Mouse (Mus musculus): ENCODE measurements around the gene Fkbp6. TPM values are rescaled to one million over a fixed set of nuclear protein-coding genes. Genes with fewer than 3 reads are reported as not detected.

Gene Fkbp6
- polyA plus RNA-seq, 1 experiment from 2014 or later, result not detected

DNA sequence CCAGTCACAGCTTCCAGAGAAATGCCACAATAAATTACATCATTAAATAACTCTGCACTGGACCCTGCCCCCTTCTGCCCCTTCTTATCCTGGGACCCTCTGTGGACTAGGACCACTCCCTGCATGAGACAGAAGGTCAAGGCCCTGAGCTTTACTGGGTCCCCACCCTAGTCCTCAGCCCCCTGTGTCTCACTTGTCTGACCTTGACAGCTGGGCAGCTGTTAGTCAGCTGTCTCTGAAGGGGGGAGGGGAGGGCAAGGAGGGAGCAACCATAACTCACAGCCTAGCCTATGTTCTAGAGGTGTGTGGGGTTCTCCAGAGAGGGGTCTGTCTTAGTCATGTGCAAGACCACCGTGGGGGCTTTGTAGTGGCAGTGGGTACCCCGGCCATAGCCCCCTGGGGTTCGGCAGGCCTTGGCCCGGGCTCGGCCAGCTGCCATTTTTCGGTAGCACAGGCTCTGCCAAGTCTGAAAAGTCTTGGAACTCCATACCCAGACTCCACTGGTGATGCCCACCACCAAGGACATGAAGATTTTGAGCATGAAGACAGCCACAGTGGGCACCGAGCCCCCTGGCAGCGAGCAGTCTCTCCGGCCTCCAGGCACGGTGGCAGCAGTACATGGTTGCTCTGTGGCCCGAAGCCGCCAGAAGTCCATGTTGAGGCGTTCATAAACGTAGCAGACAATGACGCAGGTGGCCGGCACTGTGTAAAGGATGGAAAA lies 100.7 kb downstream of the Fkbp6 start:
- H3K9ac ChIP-seq (ENCODE audit: low read depth, low read length), result peak overlapping the region; percentile 35; the same call in 1 of the 2 replicates
- peaks cover 22% of the 10 kb centered on the region for H3K27me3 ChIP-seq (replicated peaks; ENCODE audit: control insufficient read depth, insufficient read depth, low read length)
- DNase-seq (ENCODE audit: low spot score), result no peak
- 77% methylated on average over 15 of the region's 16 CpGs for WGBS
- H3K27ac ChIP-seq (replicated peaks; ENCODE audit: low read depth, low read length), result no peak overlapping the region
- peaks cover 33% of the 10 kb centered on the region for H3K36me3 ChIP-seq (ENCODE audit: control insufficient read depth, insufficient read depth, low read length)
- ATAC-seq (ENCODE audit: low read depth), result no peak
- peak overlapping the region; percentile 68 for H3K4me3 ChIP-seq (ENCODE audit: low read depth, low read length)
- H3K4me1 ChIP-seq (ENCODE audit: control insufficient read depth, insufficient read depth, low read length), result peaks cover 11% of the 10 kb centered on the region
- peak overlapping the region; percentile 98 for H3K4me2 ChIP-seq (ENCODE audit: low read depth, low read length)
- H3K9me3 ChIP-seq (ENCODE audit: control insufficient read depth, low read length), result no peaks in the 10 kb centered on the region

DNA sequence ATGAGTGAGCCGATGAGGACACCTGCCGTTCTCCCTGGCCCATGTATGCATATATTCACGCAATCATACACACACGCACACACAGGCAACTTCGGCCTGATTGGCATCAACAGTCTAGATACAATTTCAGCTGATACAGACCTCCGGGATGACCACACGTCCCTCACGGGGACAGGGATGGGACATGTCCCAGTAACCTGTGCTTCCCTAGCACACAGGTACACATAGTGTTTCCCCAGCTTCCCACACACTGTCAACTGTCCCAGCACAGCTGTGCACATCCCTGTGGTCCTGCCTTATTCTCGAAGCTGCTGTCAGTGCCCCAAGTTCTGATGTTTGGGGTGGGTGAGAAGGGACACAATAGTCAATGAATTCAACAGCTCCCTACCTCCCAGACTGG lies 102.5 kb downstream of the Fkbp6 start:
- Histone ChIP-seq H3K9ac (ENCODE audit: low read depth, low read length) (no peak overlapping the region), H3K27ac (replicated peaks; ENCODE audit: low read depth, low read length) (no peak overlapping the region), H3K9me3 (ENCODE audit: control insufficient read depth, low read length) (no peaks in the 10 kb centered on the region), H3K27me3 (replicated peaks; ENCODE audit: control insufficient read depth, insufficient read depth, low read length) (peaks cover 22% of the 10 kb centered on the region), H3K4me2 (ENCODE audit: low read depth, low read length) (peak overlapping the region; percentile 98), H3K36me3 (ENCODE audit: control insufficient read depth, insufficient read depth, low read length) (peaks cover 50% of the 10 kb centered on the region), H3K4me1 (ENCODE audit: control insufficient read depth, insufficient read depth, low read length) (0 out of 2 replicates have a peak, but pooled peaks cover 2% of the 10 kb centered on the region), H3K4me3 (ENCODE audit: low read depth, low read length) (peak overlapping the region; percentile 68)
- 77% methylated on average over 9 of the region's 9 CpGs for WGBS
- DNase-seq (ENCODE audit: low spot score) (no peak), ATAC-seq (ENCODE audit: low read depth) (no peak)

DNA sequence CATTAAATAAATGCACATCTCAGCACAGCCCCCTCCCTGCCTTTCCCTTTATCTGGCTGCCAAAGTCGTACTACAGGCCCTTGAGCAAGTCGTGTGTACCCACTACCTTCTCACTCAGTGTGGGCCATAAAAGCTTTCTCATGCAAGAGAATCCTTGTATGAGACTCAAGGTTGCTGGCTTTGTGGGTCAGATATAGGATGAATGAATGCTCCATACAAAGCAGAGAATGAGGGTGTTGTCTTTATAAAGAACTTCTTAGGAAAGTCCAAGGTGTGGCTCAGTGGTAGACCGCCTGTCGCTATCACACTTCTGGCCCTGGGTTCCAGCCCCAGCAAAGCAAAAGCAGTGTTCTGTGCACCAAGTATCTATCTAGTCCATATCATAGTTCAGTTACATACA lies 103.3 kb downstream of the Fkbp6 start:
- Histone ChIP-seq H3K27ac (replicated peaks; ENCODE audit: low read depth, low read length) (no peak overlapping the region), H3K4me1 (ENCODE audit: control insufficient read depth, insufficient read depth, low read length) (0 out of 2 replicates have a peak, but pooled peaks cover 2% of the 10 kb centered on the region), H3K27me3 (replicated peaks; ENCODE audit: control insufficient read depth, insufficient read depth, low read length) (peaks cover 22% of the 10 kb centered on the region), H3K4me3 (ENCODE audit: low read depth, low read length) (no peak overlapping the region), H3K9me3 (ENCODE audit: control insufficient read depth, low read length) (no peaks in the 10 kb centered on the region), H3K4me2 (ENCODE audit: low read depth, low read length) (peak overlapping the region; percentile 98; the same call in 1 of the 2 replicates), H3K36me3 (ENCODE audit: control insufficient read depth, insufficient read depth, low read length) (peaks cover 58% of the 10 kb centered on the region), H3K9ac (ENCODE audit: low read depth, low read length) (no peak overlapping the region)
- ATAC-seq (ENCODE audit: low read depth) (no peak), DNase-seq (ENCODE audit: low spot score) (no peak)
- WGBS, result 63% methylated on average over 4 of the region's 4 CpGs

DNA sequence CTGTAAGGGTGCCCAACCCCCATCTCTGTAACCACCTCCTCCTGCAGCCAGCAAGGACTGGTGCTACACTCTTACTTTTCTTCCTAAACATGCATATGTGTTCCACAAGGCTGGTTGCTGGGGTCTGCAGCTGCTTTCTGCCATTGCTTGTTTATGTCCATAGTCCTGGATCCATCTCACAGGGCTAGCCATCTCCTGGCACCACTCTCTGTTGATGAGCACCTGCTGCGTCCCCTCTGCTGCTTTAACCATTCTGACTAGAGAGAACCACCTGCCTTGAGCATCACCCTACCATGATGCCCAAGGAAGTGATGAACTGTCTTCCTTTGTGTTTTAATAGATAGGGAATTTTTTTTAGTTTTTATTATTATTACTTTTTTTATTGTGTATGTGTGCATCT lies 106.7 kb downstream of the Fkbp6 start:
- H3K4me2 ChIP-seq (ENCODE audit: low read depth, low read length), result no peak overlapping the region
- no peak overlapping the region for H3K4me3 ChIP-seq (ENCODE audit: low read depth, low read length)
- no peak overlapping the region for H3K9ac ChIP-seq (ENCODE audit: low read depth, low read length)
- WGBS, result 100% methylated on average over 1 of the region's 1 CpGs
- ATAC-seq (ENCODE audit: low read depth) (no peak), DNase-seq (ENCODE audit: low spot score) (no peak)
- peaks cover 92% of the 10 kb centered on the region for H3K36me3 ChIP-seq (ENCODE audit: control insufficient read depth, insufficient read depth, low read length)
- H3K27ac ChIP-seq (replicated peaks; ENCODE audit: low read depth, low read length), result 0 out of 2 replicates have a peak overlapping the region, but pooled peaks have one; percentile 21
- H3K4me1 ChIP-seq (ENCODE audit: control insufficient read depth, insufficient read depth, low read length), result no peaks in the 10 kb centered on the region
- no peaks in the 10 kb centered on the region for H3K9me3 ChIP-seq (ENCODE audit: control insufficient read depth, low read length)
- H3K27me3 ChIP-seq (replicated peaks; ENCODE audit: control insufficient read depth, insufficient read depth, low read length), result no peaks in the 10 kb centered on the region

DNA sequence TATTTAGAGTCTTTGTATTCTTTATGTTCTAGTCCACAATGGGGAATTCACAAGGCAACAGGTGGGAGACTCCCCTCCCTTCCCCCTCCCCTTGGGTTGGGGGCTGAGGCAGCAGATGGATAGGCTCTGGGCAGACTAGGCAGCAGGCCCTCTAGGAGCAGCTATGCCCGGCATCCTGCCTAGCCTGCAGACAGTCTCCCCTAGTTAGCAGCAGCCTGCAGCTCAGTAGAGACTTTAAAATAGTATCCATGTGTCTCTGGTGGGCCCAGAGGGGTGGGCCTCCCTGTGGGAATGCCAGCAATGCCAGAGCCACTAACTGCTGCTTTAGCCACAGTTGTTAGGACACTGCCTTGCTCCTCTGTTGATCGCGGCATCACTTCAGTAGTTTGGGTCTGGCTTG lies 107.2 kb downstream of the Fkbp6 start:
- H3K4me3 ChIP-seq (ENCODE audit: low read depth, low read length), result no peak overlapping the region
- no peaks in the 10 kb centered on the region for H3K4me1 ChIP-seq (ENCODE audit: control insufficient read depth, insufficient read depth, low read length)
- peak; percentile 50 for DNase-seq (ENCODE audit: low spot score)
- H3K27me3 ChIP-seq (replicated peaks; ENCODE audit: control insufficient read depth, insufficient read depth, low read length), result no peaks in the 10 kb centered on the region
- 93% methylated on average over 3 of the region's 3 CpGs for WGBS
- H3K9ac ChIP-seq (ENCODE audit: low read depth, low read length), result no peak overlapping the region
- no peak overlapping the region for H3K4me2 ChIP-seq (ENCODE audit: low read depth, low read length)
- no peaks in the 10 kb centered on the region for H3K9me3 ChIP-seq (ENCODE audit: control insufficient read depth, low read length)
- 0 out of 2 replicates have a peak overlapping the region, but pooled peaks have one; percentile 21 for H3K27ac ChIP-seq (replicated peaks; ENCODE audit: low read depth, low read length)
- peak; percentile 72 for ATAC-seq (ENCODE audit: low read depth)
- peaks cover 97% of the 10 kb centered on the region for H3K36me3 ChIP-seq (ENCODE audit: control insufficient read depth, insufficient read depth, low read length)

DNA sequence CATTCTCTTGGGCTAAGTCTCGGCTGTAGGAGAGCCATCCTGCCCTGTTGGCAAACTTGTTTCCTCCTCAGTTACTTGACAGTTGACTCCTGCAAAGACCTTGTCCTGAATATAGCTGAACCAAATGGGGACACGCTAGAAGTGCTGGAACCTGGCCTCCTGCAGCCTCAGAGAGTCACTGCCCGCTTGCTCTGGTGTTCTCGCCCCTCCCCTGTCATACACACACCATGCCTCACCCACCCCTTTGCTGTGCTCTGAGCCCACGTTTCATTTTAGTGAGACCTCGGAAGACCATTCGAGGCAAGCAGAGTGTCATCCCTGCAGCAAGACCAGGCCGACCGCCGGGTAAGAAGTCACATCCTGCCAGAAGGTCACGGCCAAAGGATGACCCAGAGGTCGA lies 107.7 kb downstream of the Fkbp6 start:
- H3K27me3 ChIP-seq (replicated peaks; ENCODE audit: control insufficient read depth, insufficient read depth, low read length), result no peaks in the 10 kb centered on the region
- whole genome bisulfite sequencing, result 80% methylated on average over 11 of the region's 12 CpGs

More for the DNA sequence above, 107.7 kb downstream of the Fkbp6 start:
- Histone ChIP-seq H3K27ac (replicated peaks; ENCODE audit: low read depth, low read length) (no peak overlapping the region), H3K9me3 (ENCODE audit: control insufficient read depth, low read length) (no peaks in the 10 kb centered on the region), H3K4me3 (ENCODE audit: low read depth, low read length) (no peak overlapping the region), H3K4me2 (ENCODE audit: low read depth, low read length) (no peak overlapping the region), H3K9ac (ENCODE audit: low read depth, low read length) (no peak overlapping the region), H3K36me3 (ENCODE audit: control insufficient read depth, insufficient read depth, low read length) (peaks cover 99% of the 10 kb centered on the region), H3K4me1 (ENCODE audit: control insufficient read depth, insufficient read depth, low read length) (no peaks in the 10 kb centered on the region)
- DNase-seq (ENCODE audit: low spot score), result no peak
- no peak for ATAC-seq (ENCODE audit: low read depth)

Small RNA genes within 50 kb of the gene (microRNA-seq; reads per million reads assigned to microRNA genes)
- 0.66 reads per million for gene Mir7033 (ENCODE audit: borderline number of aligned reads)

Other genes with a start within 250 kb of the Fkbp6 start
- gene Tbl2, start 200.4 kb downstream of the Fkbp6 start, polyA plus RNA-seq (2014; fragmentation: Nextera tagmentation; extraction: Ambion mirVana), result 24.1 and 30.1 TPM in 2 replicates
- gene Bcl7b, start 181.8 kb downstream of the Fkbp6 start, polyA plus RNA-seq (2014; fragmentation: Nextera tagmentation; extraction: Ambion mirVana), result 44.3 and 44.4 TPM in 2 replicates
- 46.9 and 48.4 TPM in 2 replicates for gene Baz1b, start 162.8 kb downstream of the Fkbp6 start, polyA plus RNA-seq (2014; fragmentation: Nextera tagmentation; extraction: Ambion mirVana)
- gene Fzd9, start 98.8 kb downstream of the Fkbp6 start, polyA plus RNA-seq (2014; fragmentation: Nextera tagmentation; extraction: Ambion mirVana), result 21.6 and 21.7 TPM in 2 replicates
- gene Trim50, start 3.3 kb upstream of the Fkbp6 start, polyA plus RNA-seq (2014; fragmentation: Nextera tagmentation; extraction: Ambion mirVana), result not detected in 2 replicates
- 23.7 and 27.6 TPM in 2 replicates for gene Nsun5, start 19.9 kb upstream of the Fkbp6 start, polyA plus RNA-seq (2014; fragmentation: Nextera tagmentation; extraction: Ambion mirVana)
- 14.8 and 15.4 TPM in 2 replicates for gene Pom121, start 44.5 kb upstream of the Fkbp6 start, polyA plus RNA-seq (2014; fragmentation: Nextera tagmentation; extraction: Ambion mirVana)
- 45.6 and 47.1 TPM in 2 replicates for gene Hip1, start 195.1 kb upstream of the Fkbp6 start, polyA plus RNA-seq (2014; fragmentation: Nextera tagmentation; extraction: Ambion mirVana)
- not detected in 2 replicates for gene Ccl26, start 213.5 kb upstream of the Fkbp6 start, polyA plus RNA-seq (2014; fragmentation: Nextera tagmentation; extraction: Ambion mirVana)
- 3.3 and 3.5 TPM in 2 replicates for gene Ccl24, start 223.0 kb upstream of the Fkbp6 start, polyA plus RNA-seq (2014; fragmentation: Nextera tagmentation; extraction: Ambion mirVana)